Mouse (Mus musculus): ENCODE measurements around the gene Adra1b. TPM values are rescaled to one million over a fixed set of nuclear protein-coding genes. Genes with fewer than 3 reads are reported as not detected.

Gene Adra1b
- total RNA-seq, 2 experiments from 2014 or later: not detected

DNA sequence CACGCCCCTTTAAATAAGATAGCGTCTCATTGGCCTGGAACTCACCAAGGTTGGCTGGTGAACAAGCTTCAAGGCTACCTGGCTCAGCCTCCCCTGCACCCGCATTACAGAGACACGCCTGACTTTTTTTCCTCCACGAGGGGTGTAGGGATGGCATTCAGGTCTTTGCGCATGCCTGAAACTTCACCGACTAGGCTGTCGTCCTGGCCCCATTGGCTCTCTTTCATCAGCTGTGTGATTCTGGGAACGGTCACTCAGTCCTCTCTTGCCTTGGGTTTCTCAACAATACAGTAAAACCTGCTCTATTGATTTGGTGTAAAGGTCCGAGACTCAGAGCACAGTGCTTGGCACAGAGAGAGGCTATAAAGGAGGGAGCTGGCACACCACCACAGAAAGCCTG lies 2.3 kb upstream of the Adra1b start:
- ATAC-seq (replicated peaks; ENCODE audit: low FRiP score, low TSS enrichment, poor library complexity, severe bottlenecking): no peak

DNA sequence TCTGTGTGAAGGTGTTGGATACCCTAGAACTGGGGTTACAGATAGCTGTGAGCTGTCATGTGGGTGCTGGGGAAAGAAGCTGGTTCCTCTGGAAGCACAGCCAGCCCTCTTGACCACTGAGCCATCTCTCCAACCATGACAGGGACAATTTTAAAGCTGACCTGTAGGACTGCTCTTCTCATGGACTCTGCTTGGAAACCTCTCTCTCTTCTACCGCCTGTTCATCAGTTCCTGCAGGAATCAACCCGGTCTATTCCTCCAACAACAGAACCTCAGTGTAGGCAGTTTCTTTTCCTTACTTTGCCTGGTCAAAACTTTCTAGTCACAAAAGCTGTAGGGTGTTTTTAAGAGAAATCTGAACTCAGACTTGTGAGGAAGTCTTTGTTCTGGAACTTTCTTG lies 1.3 kb downstream of the Adra1b start:
- no peak for ATAC-seq (replicated peaks; ENCODE audit: low FRiP score, low TSS enrichment, poor library complexity, severe bottlenecking)

DNA sequence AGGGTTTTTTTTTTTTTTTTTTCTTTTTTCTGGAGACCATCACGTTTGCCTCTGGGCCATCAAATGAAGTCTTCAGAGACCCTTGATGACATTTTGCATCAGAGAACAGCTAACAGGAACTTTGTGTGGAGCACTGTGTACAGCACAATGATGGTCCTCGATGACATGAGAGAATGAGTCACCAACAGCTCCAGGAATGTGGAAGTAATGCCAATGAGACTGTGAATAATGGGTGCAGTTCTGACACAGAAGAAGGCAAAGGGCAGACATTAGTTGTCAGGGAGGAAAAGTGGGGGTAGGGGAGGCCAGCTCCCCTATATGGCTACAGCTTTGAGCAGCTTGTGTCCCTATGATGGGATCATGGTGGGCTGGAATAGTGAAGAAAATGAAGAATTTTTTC lies 5.7 kb downstream of the Adra1b start:
- ATAC-seq (replicated peaks; ENCODE audit: low FRiP score, low TSS enrichment, poor library complexity, severe bottlenecking): no peak

DNA sequence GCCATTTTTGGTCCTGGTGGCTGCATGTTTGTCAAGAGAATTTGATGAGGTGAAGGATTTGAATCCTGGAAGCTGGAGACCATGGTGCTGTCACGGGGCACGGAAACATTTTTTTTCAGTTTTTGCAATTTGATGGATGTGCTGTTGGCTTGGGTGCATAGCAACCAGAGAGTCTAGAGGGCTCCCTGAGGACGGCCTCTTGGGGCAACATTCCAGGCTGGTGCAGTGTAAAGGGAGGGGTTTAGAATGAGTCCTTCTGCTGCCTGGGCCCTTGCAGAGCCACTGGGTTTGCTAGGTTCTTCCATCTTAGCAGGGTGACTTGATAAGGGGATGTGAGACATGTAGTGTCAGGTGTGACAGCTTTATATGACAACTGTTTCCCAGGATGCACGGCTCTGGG lies 8.5 kb downstream of the Adra1b start:
- no peak for ATAC-seq (replicated peaks; ENCODE audit: low FRiP score, low TSS enrichment, poor library complexity, severe bottlenecking)

DNA sequence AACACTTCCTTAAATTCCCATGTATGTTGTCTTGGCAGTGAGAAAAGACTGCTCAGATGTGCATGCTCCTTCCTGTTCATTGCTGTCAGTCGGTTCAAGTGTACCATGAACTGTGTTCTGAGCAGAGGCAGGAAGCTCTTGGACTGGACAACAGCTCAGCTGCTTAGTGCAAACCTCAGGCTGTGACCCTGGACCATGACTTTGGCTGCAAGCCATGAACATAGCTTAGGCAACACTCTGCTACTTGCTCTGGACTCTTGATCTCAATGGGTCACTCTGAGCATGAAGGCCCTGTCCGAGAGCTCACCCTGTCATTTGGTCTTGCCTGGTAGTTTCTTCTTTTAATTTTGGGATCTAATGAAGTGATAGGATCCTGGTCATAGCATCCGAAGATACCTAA lies 9.6 kb downstream of the Adra1b start:
- no peak for ATAC-seq (replicated peaks; ENCODE audit: low FRiP score, low TSS enrichment, poor library complexity, severe bottlenecking)

DNA sequence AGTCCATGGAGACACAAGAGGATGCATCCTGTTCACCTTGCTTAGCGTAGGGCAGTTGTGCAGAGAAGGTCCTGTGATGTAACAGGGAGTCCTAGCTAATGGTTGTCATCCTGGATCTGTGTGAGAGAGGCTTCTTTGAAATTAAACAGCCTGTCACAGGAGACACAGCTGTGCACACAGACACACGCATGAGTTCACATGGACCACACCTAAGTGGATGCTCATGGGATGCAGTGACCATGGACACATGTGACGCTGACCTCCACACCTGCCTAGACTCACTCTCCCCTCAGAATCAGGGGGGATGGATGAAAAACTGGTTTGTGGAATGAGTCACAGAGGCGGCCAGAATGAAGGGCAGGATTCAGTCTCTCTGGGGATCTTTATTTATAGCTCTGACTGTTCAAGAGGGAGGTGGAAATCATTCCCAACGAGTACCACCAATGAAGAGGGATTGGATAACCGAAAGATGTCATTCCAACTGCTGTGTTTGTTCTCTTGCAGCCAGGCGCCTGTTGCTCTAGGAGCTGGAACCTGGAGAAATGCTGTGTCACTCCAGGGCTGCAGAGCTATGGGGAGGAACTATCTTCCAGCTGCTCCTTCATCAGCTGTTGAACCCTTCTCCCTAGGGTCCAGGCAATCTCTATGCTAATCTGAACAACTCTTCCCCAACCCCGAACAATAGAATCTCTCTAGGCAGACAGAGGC lies 11.6 kb downstream of the Adra1b start:
- no peak for ATAC-seq (replicated peaks; ENCODE audit: low FRiP score, low TSS enrichment, poor library complexity, severe bottlenecking)

DNA sequence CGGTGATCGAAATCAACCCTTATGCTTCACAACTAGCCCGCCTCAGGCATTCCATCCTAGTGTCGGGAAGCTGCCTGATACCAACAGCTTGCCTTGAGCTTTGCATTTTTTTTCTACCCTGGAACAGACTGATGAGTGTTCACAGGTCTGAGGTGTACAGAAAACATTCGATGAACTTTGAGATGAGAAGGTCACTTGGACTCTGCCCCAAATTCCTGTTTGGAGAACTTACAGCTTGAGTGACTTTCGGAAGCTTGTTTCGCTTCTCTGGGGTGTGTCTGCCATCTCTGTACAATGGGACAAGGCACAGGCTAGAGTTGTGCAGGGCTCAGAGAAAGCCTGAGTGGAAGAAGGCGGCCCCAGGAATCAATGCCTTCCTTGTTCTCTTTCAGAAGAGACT lies 12.3 kb downstream of the Adra1b start:
- ATAC-seq (replicated peaks; ENCODE audit: low FRiP score, low TSS enrichment, poor library complexity, severe bottlenecking): no peak

DNA sequence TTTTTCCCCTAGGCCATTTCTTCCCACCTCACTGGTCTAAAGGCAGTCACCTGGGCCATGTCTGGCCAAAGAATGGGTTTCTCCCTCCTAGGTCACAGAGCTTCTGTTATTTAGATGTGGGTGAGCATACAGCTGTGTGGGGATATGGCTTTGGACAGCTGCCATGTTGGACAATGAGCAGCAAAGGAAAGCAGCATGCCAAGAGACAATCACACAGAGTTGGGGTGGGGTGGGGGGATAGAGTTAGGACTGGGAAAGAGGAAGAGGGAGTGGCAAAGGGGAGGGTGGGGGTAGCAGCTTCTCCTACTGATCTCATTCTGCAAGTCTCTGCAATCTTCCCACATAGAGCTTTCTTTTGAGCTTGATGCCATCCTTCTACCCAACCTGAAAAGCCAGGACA lies 13.4 kb downstream of the Adra1b start:
- no peak for ATAC-seq (replicated peaks; ENCODE audit: low FRiP score, low TSS enrichment, poor library complexity, severe bottlenecking)

DNA sequence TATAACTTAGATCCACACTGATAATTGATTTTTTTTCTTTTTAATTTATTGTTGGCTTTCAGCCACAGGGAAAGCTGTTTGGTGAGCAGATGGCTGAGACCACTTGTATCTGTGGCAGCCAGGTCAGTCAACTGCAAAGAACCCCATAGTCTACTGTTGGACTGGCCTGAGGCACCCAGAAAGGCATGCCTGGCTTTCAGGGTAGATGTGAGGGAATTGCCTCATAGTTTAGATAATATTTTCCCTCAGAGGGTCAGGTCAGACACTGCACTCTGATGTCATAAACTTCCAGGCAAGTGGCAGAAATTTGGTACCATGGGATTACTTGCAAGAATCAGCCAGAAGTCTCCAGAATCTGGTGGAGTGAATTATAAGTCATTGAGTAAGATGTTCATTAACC lies 16.5 kb downstream of the Adra1b start:
- no peak for ATAC-seq (replicated peaks; ENCODE audit: low FRiP score, low TSS enrichment, poor library complexity, severe bottlenecking)

DNA sequence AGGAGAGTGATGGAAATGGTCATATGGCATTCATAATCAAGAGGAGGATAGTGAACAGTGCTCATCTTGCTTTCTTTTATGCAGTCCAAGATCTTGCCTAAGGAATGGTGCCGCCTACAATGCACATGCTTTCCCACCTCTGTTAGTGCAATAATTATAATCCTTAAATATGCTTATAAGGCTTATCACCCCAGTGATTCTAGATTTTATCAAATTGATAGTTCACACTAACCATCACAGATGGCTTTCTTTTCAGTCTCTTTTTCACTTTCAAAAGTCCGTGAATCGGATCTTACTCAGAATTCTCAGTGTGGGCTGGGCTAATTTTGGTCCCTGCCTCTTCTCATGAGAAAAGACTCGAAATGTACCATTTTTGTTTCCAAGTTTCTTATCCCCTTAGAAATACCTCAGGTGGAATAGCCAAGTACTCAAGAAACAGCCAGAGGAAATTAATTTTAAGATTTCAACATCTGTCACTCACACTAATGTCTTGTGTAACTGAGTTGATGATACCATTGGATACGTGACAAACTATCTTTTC lies 17.3 kb downstream of the Adra1b start:
- no peak for ATAC-seq (replicated peaks; ENCODE audit: low FRiP score, low TSS enrichment, poor library complexity, severe bottlenecking)

DNA sequence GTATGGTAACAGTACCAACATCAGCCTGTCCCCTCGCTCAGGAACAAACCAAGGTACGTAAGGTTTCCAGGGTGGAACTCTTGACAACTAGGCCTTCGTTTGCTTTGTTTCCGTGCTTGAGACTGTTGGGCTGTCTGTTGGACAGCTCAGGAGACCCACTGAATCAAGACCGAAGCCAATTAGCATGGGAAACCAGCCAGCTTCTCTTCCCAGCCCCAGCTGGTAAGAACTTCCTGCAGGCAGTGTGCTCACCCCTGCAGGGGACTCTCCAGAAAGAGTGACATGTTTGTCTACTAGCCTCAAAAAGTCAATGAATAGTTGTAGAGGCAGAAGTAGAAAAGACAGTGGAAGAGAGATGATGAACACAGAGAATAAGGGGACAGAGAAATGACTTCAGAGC lies 23.8 kb downstream of the Adra1b start:
- no peak for ATAC-seq (replicated peaks; ENCODE audit: low FRiP score, low TSS enrichment, poor library complexity, severe bottlenecking)

DNA sequence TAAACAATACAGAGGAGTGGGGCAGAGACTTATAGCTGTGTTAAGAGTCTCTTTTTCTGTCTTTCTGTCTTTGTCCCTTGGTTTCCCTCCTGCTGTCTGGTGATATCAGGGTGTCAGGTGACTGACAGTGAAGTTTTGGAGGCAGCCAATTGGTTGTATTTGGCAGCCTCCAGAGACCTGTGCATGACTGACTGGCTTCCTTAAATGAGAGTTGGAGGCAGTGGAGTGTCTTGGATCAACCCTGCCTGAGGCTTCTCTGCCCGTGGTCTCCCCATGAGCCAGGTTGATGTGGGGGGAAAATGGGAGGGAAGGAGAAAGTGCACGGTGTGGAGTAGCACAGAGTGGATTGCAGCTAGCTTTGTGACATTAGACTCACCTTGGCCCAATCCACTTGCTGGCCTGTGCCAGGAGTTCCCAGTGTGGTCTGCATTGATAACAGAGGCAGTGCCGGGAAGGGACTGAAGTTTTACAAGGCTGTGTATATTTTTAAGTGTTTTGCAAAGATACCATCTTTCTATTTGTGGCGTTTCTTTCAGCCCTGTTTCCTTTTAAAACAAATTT lies 33.2 kb downstream of the Adra1b start:
- no peak for ATAC-seq (replicated peaks; ENCODE audit: low FRiP score, low TSS enrichment, poor library complexity, severe bottlenecking)

DNA sequence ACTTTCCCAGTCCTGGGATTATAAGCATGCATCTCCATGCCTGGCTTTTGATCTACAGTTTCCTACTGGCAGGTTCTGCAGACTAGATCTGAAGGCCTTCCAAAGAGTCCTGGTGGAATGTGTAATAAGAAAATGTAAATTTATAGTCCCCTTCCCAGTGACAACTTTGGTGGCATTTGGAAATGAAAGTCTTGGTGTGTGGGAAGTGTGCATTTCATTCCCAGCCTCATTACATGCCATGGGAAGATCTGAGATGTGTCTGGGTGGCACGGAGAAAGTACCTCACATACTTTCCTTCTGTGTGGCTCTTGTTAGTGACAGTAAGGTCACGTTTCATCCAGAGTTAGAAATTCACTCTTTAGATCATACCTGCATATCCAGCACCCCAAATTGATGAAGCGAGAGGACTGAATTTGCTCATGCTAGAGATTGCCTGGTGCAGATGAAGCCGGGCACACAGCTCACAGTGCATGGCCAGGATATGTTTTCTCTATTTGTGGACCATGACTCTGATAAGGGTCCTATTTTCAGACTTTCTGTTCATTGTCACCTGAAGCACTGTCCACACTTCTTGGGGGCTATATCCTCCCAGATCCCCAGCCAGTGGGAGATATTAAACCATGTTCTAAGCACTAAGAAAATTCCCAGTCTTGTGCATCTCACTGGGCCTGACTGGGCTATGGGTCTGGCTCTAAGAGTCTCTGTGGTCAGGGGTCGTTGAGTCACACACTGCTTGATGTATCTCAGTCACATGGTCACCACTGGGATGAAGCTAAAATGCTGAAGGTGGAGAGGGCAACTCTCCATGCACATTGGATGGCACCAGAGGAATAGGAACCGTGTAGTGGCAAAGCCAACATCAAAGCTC lies 35.5 kb downstream of the Adra1b start:
- no peak for ATAC-seq (replicated peaks; ENCODE audit: low FRiP score, low TSS enrichment, poor library complexity, severe bottlenecking)

DNA sequence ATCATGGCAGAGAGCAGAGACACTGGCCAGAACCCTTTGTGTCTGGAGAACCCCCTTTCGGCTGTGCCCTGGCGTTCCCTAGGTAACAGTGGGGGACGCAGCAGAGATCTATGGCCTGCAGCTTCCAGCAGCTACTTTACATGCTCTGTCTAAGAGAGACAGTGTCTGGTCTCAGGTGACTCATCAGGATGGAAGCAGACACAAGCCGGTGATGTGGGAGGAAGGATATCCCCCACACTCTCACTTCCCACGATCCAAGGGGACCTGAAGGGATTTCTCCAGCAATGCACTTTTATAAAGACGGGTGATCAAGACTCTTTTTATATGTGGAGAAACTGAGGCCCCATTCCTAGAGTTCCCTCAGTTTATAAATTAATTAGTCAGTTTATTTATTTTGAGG lies 48.0 kb downstream of the Adra1b start:
- ATAC-seq (replicated peaks; ENCODE audit: low FRiP score, low TSS enrichment, poor library complexity, severe bottlenecking): no peak

DNA sequence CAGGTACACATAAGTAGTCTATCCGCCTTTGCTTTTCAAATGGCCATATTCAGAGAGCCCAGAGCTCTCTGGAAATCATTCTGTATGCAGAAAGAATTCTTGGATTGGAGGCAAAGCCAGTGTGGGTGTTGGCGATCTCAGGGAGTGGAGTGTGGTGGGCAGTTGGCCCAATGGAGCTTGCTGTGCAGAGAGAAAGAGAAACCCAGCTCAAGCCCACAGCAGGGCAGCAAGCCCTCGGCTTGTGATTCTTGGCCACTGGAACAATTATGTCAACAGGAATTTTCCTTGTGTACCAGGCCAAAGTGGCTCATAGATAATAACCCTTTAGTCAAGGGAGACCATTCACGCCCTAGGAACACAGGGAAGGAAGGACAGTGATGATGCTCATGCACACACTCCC lies 53.0 kb downstream of the Adra1b start:
- no peak for ATAC-seq (replicated peaks; ENCODE audit: low FRiP score, low TSS enrichment, poor library complexity, severe bottlenecking)

DNA sequence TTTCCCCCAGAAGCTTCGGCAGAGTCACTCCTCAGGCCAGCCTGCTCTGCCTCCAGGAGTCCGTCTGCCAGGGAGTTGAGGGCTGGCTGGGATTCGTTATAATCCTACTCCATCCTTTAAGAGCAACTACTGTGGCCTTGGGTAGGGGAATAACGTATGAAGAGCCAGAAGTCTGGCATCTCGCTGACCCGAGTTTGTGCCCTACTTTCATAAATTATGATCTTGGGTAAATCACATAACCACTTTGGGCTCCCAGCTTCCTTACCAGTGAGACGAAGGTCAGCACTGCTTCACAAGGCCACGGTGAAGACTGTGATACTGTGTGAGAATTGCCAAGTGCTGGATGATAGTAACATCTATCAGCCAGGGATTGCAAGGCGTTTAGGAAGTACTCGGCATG lies 59.4 kb downstream of the Adra1b start:
- no peak for ATAC-seq (replicated peaks; ENCODE audit: low FRiP score, low TSS enrichment, poor library complexity, severe bottlenecking)

DNA sequence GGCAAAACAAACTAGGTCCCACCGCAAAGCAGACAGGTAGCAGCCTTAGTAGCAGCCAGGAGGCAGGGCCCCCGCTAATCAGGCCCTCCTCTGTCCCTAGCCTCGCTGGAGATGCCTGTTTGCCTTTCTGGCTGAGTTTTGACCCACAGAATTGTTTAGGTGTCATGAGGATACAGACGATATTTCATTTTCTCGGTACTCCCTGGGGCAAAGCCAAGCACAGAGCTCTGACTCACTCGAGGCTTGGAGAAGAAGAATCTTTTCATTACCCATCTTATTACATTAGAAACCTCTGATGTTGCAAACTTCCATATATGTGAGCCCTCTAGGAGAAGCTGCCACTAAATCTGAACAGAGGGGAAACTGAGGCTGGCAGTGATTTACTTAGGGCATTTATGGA lies 60.5 kb downstream of the Adra1b start:
- ATAC-seq (replicated peaks; ENCODE audit: low FRiP score, low TSS enrichment, poor library complexity, severe bottlenecking): no peak

DNA sequence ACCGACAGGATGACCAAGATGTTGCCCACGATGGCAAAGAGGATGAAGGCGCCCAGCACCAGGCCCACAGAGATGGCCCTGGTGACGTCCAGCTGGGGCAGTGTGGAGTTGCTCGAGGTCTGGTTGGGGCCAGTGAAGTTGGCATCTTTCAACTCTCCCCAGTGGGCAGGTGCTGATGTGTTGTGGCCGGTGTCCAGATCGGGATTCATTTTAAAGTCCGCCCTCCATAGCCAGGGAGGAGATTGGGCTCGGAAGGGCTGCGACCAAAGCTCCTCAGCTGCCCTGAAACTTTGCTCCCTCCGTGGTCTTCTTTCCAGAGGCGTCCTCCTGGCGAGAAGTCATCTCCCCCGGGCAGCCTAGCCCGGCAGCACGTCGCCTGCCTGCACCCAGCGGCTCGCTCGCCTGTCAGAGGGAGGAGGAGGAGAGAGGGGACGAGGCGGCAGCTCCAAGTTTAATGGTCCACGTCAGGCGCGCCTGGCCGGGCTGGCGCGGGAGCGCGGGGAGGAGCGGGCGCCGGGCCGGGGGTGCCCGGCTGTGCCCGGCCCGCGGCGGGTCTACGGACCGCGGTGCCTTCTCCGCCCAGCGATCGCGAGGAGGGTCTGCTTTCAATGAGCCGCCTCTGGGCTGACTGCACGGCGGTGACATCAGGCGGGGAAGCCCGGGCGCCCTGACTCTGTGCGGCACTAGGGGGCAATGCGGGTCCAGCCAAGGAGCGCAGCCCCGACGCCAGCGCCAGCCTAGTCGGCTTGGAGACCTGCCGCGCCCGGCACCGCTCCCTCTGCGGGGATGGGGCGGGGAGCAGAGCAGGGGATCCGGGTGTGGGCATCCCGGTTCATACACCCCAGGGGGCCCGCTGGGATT lies 64.9 kb downstream of the Adra1b start:
- ATAC-seq (replicated peaks; ENCODE audit: low FRiP score, low TSS enrichment, poor library complexity, severe bottlenecking): peak; percentile 70

DNA sequence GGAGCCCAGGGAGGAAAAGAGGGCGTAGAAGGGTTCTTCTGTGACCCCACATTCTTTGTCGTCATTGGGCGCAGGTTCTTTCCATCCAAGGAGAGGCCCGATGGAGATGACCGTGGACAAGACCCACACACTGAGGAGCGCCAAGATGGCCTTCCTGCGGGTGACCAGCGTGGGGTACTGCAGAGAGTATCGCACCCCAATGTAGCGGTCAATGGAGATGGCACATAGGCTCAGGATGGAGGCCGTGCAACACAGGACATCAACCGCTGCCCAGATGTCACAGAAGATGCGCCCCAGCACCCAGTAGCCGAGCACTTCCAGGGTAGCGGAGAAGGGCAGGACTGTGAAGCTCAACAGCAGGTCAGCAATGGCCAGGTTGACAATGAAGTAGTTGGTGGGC lies 65.6 kb downstream of the Adra1b start:
- ATAC-seq (replicated peaks; ENCODE audit: low FRiP score, low TSS enrichment, poor library complexity, severe bottlenecking): no peak

DNA sequence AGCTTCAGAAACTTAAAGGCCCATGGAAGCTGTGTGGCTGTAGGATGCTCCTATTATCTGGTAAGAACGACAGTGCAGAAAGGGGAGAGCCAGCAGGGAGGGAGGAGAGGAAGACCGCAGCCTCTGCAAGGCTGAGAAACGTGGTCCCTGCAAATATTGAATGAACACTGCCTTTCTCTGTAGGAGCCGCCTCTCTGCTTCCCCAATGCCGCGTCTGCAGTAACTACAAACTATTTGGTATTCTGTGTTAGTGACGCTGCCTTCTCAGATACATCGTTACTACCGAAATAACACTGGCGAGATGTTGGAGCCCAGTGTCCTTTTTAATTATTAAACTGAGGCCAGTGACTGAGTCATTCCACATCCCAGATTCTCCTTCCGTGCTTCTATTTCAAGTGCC lies 66.5 kb downstream of the Adra1b start:
- no peak for ATAC-seq (replicated peaks; ENCODE audit: low FRiP score, low TSS enrichment, poor library complexity, severe bottlenecking)

All from megakaryocyte-erythroid progenitor cell, adult 5-6 weeks (primary cell).